Mouse (Mus musculus) kidney, embryonic 14.5 days (tissue): ENCODE results near the gene Ocm. TPM values are rescaled to one million over a fixed set of nuclear protein-coding genes. Genes with fewer than 3 reads are reported as not detected.

Source experiments
- ATAC-seq: fragments of 200-750 bp; cut with Nextera tagmentation; 2 replicates; pipeline ENCODE4 v1.8.0; 2017; ENCODE audit warnings: moderate number of reproducible peaks, mild to moderate bottlenecking, moderate TSS enrichment, moderate library complexity; ENCODE audit not compliant: low FRiP score, low TSS enrichment
- H3K27ac ChIP-seq: fragments of 300-500 bp; sonication (generic); 2 replicates; pipeline ENCODE4 v1.5.1; 2014; ENCODE audit warnings: low read depth, mild to moderate bottlenecking, low read length, moderate library complexity, mixed read lengths
- H3K27me3 ChIP-seq: fragments of 300-500 bp; sonication (generic); 2 replicates; pipeline ENCODE4 v1.6.1; 2014; ENCODE audit warnings: mild to moderate bottlenecking, low read length; ENCODE audit not compliant: control insufficient read depth, insufficient read depth
- H3K36me3 ChIP-seq: fragments of 300-500 bp; sonication (generic); 2 replicates; pipeline ENCODE4 v1.6.1; 2014; ENCODE audit warnings: low read length, mixed read lengths; ENCODE audit not compliant: control insufficient read depth, insufficient read depth
- H3K4me1 ChIP-seq: fragments of 300-500 bp; sonication (generic); 2 replicates; pipeline ENCODE4 v1.6.1; 2014; ENCODE audit warnings: low read length, mixed read lengths; ENCODE audit not compliant: control insufficient read depth, insufficient read depth
- H3K4me2 ChIP-seq: fragments of 300-500 bp; sonication (generic); replicated peaks from 2 replicates; pipeline ENCODE4 v1.6.1; 2014; ENCODE audit warnings: low read depth, mild to moderate bottlenecking, low read length
- H3K4me3 ChIP-seq: fragments of 300-500 bp; sonication (generic); 2 replicates; pipeline ENCODE4 v1.5.1; 2014; ENCODE audit warnings: mild to moderate bottlenecking, low read length
- H3K9ac ChIP-seq: fragments of 300-500 bp; sonication (generic); 2 replicates; pipeline ENCODE4 v1.6.1; 2014; ENCODE audit warnings: low read depth, mild to moderate bottlenecking, low read length, moderate library complexity
- H3K9me3 ChIP-seq: fragments of 300-500 bp; sonication (generic); 2 replicates; pipeline ENCODE4 v1.6.1; 2016; ENCODE audit warnings: low read length; ENCODE audit not compliant: control insufficient read depth
- WGBS: fragments of 180-500 bp; shearing (Covaris S2); extraction: QIAGEN DNeasy Blood & Tissue Kit; methylation state at CpG from one replicate; pipeline ENCODE4 v1.1.7; 2014; 5-methylcytosine and 5-hydroxymethylcytosine counted together
- polyA plus RNA-seq: library from polyadenylated mRNA; unstranded; fragments of >200 nt; fragmentation: Nextera tagmentation; extraction: Ambion mirVana; gene quantifications from 2 replicates; pipeline ENCODE4 v1.2.1, GENCODE M21; 2014

The Ocm gene
- polyA plus RNA-seq, 1 experiment from 2014 or later: 6.5 TPM

- WGBS: 82% methylated on average over 10 of the region's 10 CpGs
- Histone ChIP-seq H3K36me3 (peaks cover 88% of the 10 kb centered on the region), H3K9ac (no peak overlapping the region), H3K4me3 (no peak overlapping the region), H3K27me3 (no peaks in the 10 kb centered on the region), H3K9me3 (no peaks in the 10 kb centered on the region), H3K4me2 (no peak overlapping the region), H3K4me1 (no peaks in the 10 kb centered on the region), H3K27ac (no peak overlapping the region)
- no peak for ATAC-seq
These were observed 33.8 kb downstream of the Ocm start for GRCm38 (mm10) chr5:143992661-143993060.

- no peaks in the 10 kb centered on the region for H3K4me1 ChIP-seq
- H3K4me2 ChIP-seq: no peak overlapping the region
- no peak overlapping the region for H3K9ac ChIP-seq
- no peak overlapping the region for H3K4me3 ChIP-seq
- H3K27me3 ChIP-seq: no peaks in the 10 kb centered on the region
- no peaks in the 10 kb centered on the region for H3K9me3 ChIP-seq
- H3K27ac ChIP-seq: no peak overlapping the region
- ATAC-seq: no peak
- peaks cover 85% of the 10 kb centered on the region for H3K36me3 ChIP-seq
- WGBS: 92% methylated on average over 11 of the region's 11 CpGs
These were observed 36.4 kb downstream of the Ocm start for GRCm38 (mm10) chr5:143990086-143990485.

GRCm38 (mm10) chr5:143989046-143989445 lies 37.4 kb downstream of the Ocm start:
- H3K4me2 ChIP-seq: no peak overlapping the region
- no peak for ATAC-seq
- no peaks in the 10 kb centered on the region for H3K27me3 ChIP-seq
- no peaks in the 10 kb centered on the region for H3K9me3 ChIP-seq
- H3K27ac ChIP-seq: no peak overlapping the region
- no peak overlapping the region for H3K4me3 ChIP-seq
- H3K36me3 ChIP-seq: peaks cover 83% of the 10 kb centered on the region
- 94% methylated on average over 4 of the region's 4 CpGs for WGBS
- no peak overlapping the region for H3K9ac ChIP-seq
- H3K4me1 ChIP-seq: no peaks in the 10 kb centered on the region

GRCm38 (mm10) chr5:143987596-143987995 lies 38.9 kb downstream of the Ocm start:
- no peak for ATAC-seq
- H3K4me3 ChIP-seq: no peak overlapping the region
- H3K27me3 ChIP-seq: no peaks in the 10 kb centered on the region
- peaks cover 68% of the 10 kb centered on the region for H3K36me3 ChIP-seq
- H3K9me3 ChIP-seq: no peaks in the 10 kb centered on the region
- no peak overlapping the region for H3K4me2 ChIP-seq
- H3K4me1 ChIP-seq: no peaks in the 10 kb centered on the region
- H3K9ac ChIP-seq: no peak overlapping the region
- no peak overlapping the region for H3K27ac ChIP-seq
- 86% methylated on average over 3 of the region's 3 CpGs for WGBS

- Histone ChIP-seq H3K27me3 (no peaks in the 10 kb centered on the region), H3K4me2 (no peak overlapping the region), H3K4me3 (no peak overlapping the region), H3K9me3 (no peaks in the 10 kb centered on the region), H3K4me1 (0 out of 2 replicates have a peak, but pooled peaks cover 2% of the 10 kb centered on the region), H3K27ac (no peak overlapping the region), H3K36me3 (peaks cover 47% of the 10 kb centered on the region), H3K9ac (no peak overlapping the region)
- WGBS: 92% methylated on average over 7 of the region's 7 CpGs
- no peak for ATAC-seq
These were observed 41.1 kb downstream of the Ocm start for GRCm38 (mm10) chr5:143985381-143985780.

- Histone ChIP-seq H3K4me3 (no peak overlapping the region), H3K4me1 (0 out of 2 replicates have a peak, but pooled peaks cover 2% of the 10 kb centered on the region), H3K9me3 (no peaks in the 10 kb centered on the region), H3K4me2 (no peak overlapping the region), H3K9ac (no peak overlapping the region), H3K27ac (no peak overlapping the region), H3K27me3 (no peaks in the 10 kb centered on the region), H3K36me3 (peaks cover 17% of the 10 kb centered on the region)
- WGBS: 80% methylated on average over 2 of the region's 2 CpGs
- no peak for ATAC-seq
These were observed 44.1 kb downstream of the Ocm start for GRCm38 (mm10) chr5:143982361-143982760.

GRCm38 (mm10) chr5:143980858-143981257 lies 45.6 kb downstream of the Ocm start:
- H3K27me3 ChIP-seq: no peaks in the 10 kb centered on the region
- 0 out of 2 replicates have a peak, but pooled peaks cover 2% of the 10 kb centered on the region for H3K4me1 ChIP-seq
- no peak overlapping the region for H3K4me2 ChIP-seq
- H3K4me3 ChIP-seq: no peak overlapping the region
- H3K36me3 ChIP-seq: peaks cover 8% of the 10 kb centered on the region
- 0 out of 2 replicates have a peak, but pooled peaks have one; percentile 60 for ATAC-seq
- H3K9me3 ChIP-seq: no peaks in the 10 kb centered on the region
- 27% methylated on average over 9 of the region's 9 CpGs for WGBS
- no peak overlapping the region for H3K9ac ChIP-seq
- no peak overlapping the region for H3K27ac ChIP-seq

GRCm38 (mm10) chr5:143976726-143977431 lies 49.6 kb downstream of the Ocm start:
- 71% methylated on average over 16 of the region's 16 CpGs for WGBS
- H3K27me3 ChIP-seq: no peaks in the 10 kb centered on the region
- 0 out of 2 replicates have a peak, but pooled peaks cover 2% of the 10 kb centered on the region for H3K4me1 ChIP-seq
- no peak overlapping the region for H3K4me2 ChIP-seq
- no peaks in the 10 kb centered on the region for H3K36me3 ChIP-seq
- H3K9ac ChIP-seq: no peak overlapping the region
- ATAC-seq: no peak
- no peak overlapping the region for H3K4me3 ChIP-seq
- no peaks in the 10 kb centered on the region for H3K9me3 ChIP-seq
- no peak overlapping the region for H3K27ac ChIP-seq

- no peak for ATAC-seq
- Histone ChIP-seq H3K27ac (no peak overlapping the region), H3K27me3 (no peaks in the 10 kb centered on the region), H3K4me3 (no peak overlapping the region), H3K4me2 (no peak overlapping the region), H3K36me3 (no peaks in the 10 kb centered on the region), H3K9me3 (no peaks in the 10 kb centered on the region), H3K9ac (no peak overlapping the region), H3K4me1 (0 out of 2 replicates have a peak, but pooled peaks cover 2% of the 10 kb centered on the region)
- 89% methylated on average over 11 of the region's 11 CpGs for WGBS
These were observed 50.2 kb downstream of the Ocm start for GRCm38 (mm10) chr5:143976232-143976631.
